Mouse (Mus musculus): ENCODE measurements around the gene Srpk1.
"Not testable (repeated sequence)": the region's sequence is repeated elsewhere in the genome, so short reads cannot be mapped to it uniquely, and the experiment has no call there.

Gene Srpk1

DNA sequence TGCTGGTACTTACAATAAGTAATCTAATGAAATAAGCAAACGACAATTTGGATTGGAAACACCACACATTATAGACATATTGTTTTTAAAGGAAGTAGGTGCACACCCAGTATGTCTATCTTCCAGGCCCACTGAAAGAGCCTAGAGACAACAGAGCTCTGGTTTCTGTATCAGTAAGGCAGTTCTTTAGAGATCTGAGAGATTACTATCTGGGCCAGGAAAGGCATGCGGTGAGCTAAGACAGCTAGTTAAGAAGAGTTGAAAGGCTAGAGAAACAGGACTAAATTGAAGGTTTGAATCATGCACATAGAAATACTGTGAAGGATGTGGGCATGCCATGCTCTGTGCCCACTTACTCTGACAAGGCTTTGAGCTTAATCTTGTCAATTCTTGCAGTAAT lies 9.9 kb downstream of the Srpk1 start:
- no peak for DNase-seq

DNA sequence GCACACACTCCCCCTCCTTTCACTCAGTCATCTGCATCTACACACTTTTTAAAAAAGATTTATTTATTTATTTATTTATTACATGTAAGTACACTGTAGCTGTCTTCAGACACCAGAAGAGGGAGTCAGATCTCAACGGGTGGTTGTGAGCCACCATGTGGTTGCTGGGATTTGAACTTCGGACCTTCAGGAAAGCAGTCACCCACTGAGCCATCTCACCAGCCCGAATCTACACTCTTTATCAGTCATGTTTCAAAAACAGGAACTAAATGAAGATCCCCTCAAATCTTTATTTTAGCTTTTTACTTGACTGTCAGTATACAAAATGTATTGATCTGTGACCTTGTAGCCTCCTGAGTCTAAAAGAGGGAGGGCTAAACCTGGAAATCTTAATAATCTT lies 13.0 kb downstream of the Srpk1 start:
- no peak for DNase-seq

DNA sequence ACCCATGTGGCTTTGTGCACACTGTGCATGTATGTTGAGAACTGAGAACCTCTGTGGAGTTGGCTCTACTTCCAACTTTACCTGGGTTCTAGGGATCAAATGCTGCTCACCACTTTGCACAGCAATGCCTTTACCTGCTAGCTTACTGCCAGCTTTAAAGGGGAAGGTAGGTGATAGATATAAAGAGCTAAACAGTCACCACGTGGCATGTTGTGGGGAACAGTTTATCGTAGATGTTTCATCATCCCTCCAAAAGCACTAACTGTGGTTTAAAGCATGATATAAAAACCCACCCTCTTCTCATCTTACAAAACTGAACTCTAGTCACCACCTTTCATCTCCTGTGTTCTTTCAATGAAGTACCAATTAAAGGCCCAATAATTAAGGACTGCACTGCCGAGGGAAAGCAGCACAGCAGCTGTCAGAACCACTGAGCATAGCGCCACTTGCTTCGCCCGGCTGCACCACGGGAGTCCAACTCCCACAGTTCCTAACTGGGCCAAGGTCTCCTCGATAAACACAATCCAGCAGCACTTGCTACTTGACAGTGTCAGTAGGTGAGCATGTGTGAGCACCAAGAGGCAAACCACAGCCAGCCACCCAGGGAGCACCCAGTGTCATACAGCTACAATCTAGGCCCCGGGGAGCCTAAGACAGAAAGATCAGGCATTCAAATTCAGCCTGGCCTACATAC lies 20.8 kb downstream of the Srpk1 start:
- no peak for DNase-seq

DNA sequence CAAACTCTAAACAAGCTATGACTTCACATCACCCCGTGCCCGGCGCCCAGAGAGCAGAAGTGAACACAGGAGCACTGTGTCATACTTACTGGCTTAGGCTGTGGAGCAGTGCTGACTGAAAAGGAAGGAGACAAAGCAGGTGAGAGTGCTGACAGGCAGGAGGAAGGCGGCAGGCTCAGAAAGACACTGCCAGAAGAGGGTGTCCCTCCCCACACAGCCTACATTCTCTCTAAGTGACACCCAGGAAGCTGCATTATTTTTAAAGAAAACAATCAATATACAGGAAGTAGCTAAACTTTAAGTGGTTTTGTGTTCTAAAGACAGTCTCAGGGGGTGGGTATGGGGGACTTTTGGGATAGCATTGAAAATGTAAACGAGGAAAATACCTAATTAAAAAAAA lies 21.7 kb downstream of the Srpk1 start:
- DNase-seq = no peak

DNA sequence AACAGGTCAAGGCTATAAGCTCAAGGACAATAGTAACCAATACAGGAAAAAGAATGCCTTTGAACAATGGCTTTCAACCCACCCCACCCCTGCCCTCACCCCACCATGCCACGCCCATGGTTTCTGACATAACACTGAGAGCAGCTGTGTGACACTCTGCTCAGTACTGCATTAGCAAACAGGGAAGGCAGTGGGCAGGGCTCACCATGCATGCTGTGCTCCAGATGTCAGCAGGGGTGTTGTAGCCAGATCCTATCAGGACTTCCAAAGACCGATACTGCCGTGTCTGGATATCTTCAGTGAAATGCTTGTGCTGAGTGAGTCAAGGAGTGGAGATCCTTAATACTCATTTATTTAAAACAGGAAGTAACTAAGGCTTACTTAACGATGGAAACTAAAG lies 28.5 kb downstream of the Srpk1 start:
- DNase-seq = no peak

DNA sequence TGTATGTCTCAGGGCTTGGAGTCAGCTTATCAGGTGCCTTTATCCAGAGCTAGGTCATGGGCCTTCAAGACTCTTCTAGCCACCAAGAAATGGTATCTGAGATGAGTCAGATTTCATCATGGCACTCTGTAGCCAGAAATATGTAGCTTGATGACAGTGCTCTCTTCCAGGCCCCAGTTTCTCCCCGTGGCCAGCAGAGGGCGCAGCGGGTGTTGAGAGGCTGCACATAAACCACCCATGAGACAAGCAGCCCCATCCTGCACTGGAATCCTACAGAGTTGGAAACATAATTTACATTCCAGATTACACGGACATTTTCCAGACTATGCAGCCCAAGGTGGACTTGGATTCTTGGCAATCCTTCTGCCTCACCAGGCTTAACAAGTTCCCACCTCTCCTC lies 29.5 kb downstream of the Srpk1 start:
- peak; percentile 93 for DNase-seq

DNA sequence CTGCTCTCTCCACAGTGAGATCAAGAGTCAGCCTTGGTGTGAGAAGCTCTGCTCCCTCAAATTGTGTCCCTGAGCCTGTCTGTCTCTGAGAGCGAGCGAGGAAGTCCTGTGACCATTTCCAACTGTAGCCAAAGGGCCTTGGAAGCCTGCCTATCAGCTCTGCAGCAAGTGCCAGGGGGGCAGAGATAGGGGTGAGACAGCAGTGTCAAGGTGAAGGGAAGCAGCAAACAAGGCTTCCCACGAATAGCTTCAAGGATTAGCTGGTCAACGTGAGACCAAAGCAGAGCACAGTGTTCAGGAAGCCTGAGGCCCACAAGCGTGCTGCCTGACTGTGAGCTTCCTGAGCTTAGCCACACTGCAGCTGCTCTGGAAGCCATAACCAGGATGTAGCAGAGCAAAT lies 31.0 kb downstream of the Srpk1 start:
- no peak for DNase-seq

DNA sequence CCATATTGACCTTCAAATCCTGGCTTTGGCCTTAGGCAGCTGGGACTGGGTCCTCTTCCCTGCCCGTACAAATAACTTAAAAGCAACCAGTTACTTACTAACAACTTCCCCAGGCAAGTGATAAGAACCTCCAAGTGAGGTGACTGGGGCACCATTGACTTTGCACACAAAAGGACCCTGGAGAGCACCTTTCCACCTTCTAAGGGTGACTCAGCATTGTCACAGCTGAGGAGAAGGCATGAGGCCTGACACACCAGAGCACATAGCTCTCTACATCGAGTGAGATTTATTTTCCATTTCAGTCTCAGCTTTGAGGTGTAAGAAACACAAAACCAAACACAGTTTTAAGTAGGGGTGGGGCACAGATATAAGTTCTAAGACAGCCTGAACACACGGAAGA lies 31.9 kb downstream of the Srpk1 start:
- no peak for DNase-seq

DNA sequence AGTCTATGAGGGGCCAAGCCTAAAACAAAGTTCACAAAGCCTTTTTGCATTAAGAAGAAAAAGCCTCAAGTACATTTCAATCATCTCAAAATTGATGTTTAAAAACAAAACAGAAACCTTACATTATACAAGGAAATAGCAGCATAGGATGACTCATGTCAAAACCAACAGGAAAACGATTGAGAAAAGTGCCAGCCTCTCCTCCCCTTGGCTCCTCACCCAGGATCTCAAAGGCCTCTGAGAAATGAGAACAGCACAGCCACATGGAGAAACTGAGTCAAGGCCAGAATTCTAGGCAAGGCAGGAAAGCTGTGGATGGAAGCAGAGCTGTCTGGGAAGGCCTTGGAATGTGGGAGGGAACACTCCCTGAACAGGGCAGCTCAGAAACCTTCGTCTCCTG lies 33.9 kb downstream of the Srpk1 start:
- no peak for DNase-seq

DNA sequence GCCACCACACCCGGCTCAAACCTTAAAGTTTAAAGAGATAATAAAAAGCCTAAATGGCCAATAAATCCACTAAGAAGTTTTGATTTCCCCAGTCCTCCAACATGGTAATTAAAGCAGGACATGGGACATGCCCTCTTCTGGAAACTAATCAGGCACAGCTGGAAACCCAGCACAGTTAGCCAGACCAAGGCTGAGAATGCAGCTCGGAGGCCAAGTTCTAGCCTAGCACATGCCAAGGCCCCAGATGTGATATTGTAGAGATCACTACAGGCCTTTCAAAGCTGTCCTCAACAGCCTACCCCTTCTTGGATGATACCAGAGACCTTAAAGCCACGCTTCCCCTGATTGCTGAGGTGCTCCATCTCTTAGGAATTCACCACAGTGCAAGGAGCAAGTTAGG lies 36.0 kb downstream of the Srpk1 start:
- no peak for DNase-seq

DNA sequence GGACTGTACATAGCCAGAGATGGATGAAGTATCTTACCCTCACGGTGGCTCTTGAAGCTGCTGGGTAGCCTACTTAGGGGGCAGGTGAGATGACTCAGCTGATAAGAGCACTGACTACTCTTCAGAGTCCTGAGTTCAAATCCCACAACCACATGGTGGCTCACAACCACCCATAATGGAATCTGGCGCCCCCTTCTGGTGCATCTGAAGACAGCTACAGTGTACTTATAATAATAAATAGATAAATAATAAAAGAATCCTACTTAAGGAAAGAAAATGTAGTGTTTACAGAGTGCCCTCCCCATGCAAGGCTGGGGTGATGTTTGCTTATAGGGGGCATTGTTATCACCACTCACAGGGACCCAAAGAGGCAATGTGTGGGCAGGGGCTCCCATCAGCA lies 41.5 kb downstream of the Srpk1 start:
- DNase-seq = no peak

DNA sequence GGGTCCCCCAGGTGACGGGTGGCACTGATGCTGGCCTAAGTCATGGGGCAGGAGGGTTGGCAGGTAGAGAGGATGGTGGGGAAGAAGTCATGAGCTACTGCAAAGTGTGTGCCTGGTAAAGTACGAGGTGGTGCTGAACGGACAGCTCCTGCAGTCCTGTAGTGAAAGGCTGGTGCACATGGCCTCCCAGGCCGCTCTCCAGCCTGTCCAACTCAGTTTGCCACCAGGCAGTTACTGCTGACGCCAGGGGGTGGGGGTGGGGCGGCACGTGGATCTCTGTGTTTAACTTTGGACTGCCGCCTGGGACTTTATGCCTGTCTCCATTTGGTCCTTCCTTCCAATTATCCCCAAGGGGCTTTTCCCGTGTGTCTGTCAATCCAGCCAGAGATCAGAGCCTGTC lies 42.1 kb downstream of the Srpk1 start:
- DNase-seq = peak; percentile 76

DNA sequence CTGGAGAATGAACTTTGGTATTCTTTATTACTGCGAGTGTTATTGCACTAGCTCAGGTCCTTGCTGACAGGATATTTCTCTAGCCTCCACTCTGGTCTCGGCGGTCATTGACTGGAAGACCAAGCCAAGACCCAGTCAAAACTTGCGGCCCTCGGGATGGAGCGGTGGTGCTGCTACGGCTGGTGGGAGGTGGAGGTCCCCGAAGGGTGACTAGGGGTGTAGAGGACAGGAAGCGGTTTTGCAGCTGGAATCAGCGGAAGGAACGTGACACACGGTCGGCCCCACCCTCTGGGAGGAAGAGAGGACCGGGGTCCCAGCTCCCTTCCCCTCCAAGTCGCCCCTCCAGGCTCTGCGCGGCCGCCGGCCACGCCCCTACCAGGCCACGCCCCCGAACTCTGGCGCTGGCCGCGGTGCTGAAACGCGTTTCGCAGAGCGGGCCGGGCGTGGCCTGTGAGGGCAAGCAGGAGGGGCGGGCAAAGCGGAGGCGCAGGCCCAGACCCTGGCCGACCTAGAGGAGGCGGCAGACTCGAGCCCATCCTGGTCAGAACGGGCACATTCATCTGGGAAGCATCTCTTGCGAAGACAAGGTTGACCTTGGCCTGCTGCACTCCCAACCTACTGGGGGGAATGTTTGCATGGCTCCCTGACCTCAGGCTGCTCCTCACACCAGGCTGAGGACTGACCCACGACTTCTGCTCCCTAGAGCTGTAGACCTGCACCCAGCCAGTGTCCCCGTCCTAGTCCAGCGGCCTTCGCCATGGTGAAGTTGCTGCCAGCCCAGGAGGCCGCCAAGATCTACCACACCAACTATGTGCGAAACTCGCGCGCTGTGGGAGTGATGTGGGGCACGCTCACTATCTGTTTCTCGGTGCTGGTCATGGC lies 47.0 kb downstream of the Srpk1 start, which contains the start of gene Lhfpl5:
Gene Lhfpl5, plus strand, starts transcription at position 398 of the 882 bp plus-strand sequence.
- DNase-seq = peak; percentile 86

DNA sequence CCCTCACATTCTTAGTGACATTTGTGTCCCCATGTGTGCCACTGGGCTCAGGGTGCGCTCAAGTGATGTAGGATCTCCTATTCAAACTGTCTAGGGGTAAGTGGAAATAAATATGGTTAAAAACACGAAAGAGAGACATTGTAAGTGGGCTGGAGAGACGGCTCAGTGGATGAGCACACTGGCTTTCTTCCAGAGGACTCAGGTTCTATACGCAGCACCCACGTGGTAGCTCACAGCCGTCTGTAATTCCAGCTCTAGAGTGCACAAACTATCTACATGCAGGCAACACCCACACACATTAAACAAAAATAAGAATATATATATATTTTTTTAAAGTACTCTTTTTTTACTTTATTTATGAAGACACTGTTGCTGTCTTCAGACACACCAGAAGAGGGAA lies 49.6 kb downstream of the Srpk1 start:
- no peak for DNase-seq

DNA sequence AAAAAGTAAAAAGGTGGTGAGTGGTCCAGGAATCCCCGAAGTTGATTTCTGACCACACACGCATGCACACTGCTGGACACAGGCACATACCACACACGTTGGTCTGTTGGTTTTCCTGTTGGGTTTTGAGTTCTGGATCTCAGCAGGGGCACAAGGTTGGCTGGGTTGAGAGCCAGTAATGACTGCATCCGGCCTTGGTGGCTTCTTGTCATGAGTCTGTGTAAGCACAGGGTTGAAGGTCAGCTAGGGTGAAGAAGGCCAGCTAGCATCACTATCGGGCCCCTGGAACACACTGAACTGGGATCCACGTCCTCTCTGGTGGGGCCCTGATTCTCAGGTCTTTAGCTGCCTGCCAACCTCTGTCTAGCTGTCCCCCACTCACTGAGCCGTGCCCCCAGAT lies 50.0 kb downstream of the Srpk1 start:
- DNase-seq = no peak

DNA sequence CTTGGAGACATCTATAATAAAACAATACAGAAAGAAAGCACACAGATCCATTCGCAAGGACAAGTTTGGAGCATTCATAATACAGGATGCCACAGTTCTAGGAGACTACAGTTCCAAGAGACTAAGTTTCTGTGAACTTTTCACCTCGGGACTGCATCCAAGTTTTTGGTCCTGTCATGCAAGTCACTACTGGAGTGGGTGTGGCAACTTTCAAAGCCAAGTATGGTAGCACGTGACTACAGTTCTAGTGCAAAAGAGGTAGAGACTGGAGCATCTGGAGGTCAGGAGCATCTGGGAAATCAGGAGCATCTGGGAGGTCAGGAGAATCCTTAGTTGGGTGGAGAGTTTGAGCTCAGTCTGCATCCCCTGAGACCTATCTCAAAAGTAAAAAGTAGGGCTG lies 50.6 kb downstream of the Srpk1 start:
- DNase-seq = no peak

DNA sequence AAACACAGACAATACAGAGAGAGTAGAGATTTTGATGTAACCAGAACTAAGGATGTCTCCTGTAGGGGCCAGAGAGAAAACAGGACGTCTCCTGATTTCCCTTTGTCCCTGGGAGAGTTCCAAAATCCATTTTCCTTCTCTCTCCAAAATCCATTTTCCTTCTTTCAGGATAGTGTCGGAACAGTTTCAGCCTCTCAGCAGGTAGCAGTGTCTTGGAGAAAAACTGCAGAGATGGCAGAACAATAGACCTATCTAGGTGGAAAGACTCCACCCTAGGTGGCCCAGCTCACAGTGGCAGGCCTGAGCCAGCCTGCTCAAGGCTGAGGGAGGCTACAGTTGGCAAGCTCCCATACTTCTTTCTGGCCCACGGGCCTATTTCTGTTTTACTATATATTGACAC lies 55.0 kb downstream of the Srpk1 start:
- no peak for DNase-seq

DNA sequence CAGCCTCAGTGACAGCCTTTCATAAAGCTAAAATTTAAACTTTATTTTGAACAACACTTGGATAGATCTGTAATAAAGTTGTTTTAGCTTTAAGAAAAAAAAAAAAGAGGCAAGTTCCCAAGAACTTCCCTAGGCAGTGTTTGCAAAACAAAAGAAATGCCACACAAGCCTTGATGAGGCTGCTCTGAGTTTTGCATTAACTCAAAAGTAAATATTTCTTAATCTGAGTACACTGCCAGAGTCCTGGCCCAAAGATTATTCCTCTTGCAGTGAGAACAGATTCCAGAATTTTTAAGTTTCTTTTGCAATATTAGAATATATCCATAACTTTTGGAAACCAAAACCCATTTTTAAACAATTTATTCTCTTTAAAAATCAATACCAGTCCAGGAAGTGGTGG lies 57.3 kb downstream of the Srpk1 start:
- DNase-seq = no peak

DNA sequence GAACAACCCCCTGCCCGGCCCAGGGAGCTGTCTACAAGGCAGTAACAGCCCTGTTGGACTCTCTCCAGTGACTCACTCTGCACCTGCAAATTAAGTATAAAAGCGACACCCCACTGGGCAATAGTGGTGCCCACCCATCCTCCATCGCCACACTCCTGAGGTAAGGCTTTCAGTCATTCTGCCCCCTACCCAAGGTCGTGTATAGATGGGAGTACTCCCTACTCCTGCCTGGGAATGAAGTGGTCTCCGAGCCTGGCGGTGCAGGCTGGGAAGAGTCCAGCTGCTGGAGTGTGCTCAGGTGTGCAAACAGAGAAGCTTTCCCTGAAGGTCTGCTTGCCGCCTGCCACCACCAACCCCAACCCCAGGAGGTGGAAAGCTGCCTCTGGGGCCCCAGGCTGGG lies 60.9 kb downstream of the Srpk1 start:
- no peak for DNase-seq

DNA sequence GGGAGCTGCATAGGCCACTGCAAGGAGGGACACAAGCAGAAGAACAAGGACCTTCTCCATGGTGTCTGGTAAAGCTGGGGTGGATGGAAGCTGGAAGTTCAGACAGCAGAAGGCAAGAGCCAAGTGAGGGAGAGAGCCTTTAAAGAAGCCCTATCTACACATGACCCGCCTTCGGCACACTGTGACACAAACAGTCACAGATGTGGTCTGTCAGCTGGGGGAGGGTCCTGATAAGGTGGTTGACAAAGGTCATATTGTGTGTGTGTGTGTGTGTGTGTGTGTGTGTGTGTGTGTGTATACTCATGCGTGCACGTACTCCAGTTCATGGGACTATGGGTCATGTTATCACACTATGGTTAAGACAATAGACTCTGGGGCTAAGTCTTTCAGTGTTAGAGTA lies 61.9 kb downstream of the Srpk1 start, which contains the start of gene Clps:
Gene Clps, minus strand, starts transcription at position 169 of the 400 bp plus-strand sequence.
- DNase-seq = no peak

DNA sequence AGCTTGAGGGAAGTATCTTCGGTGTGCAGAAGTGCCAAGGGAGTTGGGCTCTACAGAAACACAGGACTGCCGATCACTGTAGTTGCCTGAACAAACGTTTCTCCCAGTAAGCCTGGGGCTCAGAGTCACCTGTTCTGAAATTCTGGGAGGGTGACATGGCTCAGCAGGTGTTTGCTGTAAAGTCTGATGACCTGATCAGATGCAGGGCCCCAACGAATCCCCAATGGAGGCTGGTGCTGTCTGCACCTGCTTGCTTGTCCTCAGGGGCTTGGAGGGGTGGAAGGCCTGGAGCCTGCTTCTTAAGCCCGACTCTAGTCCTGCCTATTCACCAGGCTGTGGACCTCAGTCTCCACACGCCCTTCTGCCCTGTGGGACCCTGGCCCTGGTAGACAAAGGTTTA lies 64.7 kb downstream of the Srpk1 start:
- DNase-seq = no peak

DNA sequence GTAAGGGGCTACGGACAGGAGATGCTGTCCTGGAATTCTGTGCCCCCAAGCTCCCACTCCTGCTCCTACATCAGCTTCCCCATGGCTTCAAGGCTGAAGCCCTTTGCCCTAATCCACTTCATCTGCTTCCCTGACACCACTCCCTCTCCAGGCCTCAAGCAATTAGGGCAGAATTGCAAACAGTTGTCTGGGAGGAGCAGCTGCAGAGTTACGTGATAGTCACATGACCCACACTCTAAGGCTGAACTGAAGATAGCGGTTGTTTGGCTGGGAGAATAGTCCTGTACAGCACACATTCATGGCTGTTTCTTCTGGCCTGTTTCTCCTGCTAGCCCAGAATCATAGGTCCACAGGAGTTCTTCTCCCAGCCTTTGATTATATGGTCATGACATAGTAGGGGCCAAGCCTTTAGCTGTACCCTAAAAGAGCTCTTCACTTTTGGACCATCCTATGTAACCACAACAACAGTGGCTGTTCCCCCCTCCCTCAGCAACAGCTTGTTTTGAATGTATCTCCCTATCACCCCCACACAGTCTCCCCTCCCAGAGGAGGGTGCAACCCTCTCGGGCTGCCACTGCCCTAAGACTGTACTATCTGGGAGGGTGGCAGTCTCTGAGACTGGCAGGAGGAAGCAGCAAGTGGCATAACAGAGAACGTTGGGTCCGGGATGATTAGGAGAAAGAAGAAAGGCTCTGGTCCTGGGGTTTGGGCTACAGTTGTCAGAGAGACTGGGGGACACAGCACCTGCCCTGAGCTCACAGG lies 65.7 kb downstream of the Srpk1 start:
- DNase-seq = no peak

DNA sequence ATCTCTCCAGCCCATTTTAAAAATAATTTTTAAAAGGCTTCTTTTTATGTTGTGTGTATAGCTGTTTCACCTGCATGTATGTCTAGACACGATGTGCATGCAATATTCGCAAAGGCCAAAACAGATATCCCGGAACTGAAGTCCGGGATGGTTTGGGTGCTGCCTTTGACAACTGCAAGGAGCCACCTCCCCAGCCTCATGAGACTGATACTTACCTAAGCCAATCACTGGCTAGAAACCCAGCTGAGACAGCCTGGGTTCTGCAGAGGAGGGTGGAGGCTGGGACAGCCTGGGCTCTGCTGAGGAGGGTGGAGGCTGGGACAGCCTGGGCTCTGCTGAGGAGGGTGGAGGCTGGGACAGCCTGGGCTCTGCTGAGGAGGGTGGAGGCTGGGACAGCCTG lies 68.5 kb downstream of the Srpk1 start:
- not testable (repeated sequence) for DNase-seq
